ENCODE assay signal across 14 mouse cellular contexts in genomic region chr12:16798894-16799293, GRCm38 (mm10). TPM values are rescaled to one million over a fixed set of nuclear protein-coding genes. Genes with fewer than 3 reads are reported as not detected.
DNase-seq lines count a peak whose midpoint lies in the region; ATAC-seq and TF ChIP-seq lines count a peak whose summit lies in the region.
"Had no signal": no experiment of that assay in that cellular context is flagged by ENCODE, and none has a peak within 500 bp of the region (broad histone marks: within the 10 kb centered on the region; RNA-seq: fewer than 3 reads in every experiment).

No protein-coding gene starts in this region.

- no peak overlapping the region for H3K27ac ChIP-seq in hindbrain, embryonic 11.5 days (ENCODE audit: low read depth, low read length)
- H3K27ac ChIP-seq in hindbrain, embryonic 13.5 days, result no peak overlapping the region
- H3K27ac ChIP-seq in midbrain, embryonic 13.5 days, result no peak overlapping the region
- no peak overlapping the region for H3K27ac ChIP-seq in midbrain, embryonic 15.5 days
- H3K27ac ChIP-seq in intestine, postnatal 0 days (ENCODE audit: low read depth, low read length), result no peak overlapping the region

- H3K36me3 ChIP-seq in hindbrain, embryonic 11.5 days (ENCODE audit: control insufficient read depth, insufficient read depth, low read length), result no peaks in the 10 kb centered on the region
- no peaks in the 10 kb centered on the region for H3K36me3 ChIP-seq in hindbrain, embryonic 13.5 days
- H3K36me3 ChIP-seq in midbrain, embryonic 13.5 days, result no peaks in the 10 kb centered on the region
- no peaks in the 10 kb centered on the region for H3K36me3 ChIP-seq in midbrain, embryonic 15.5 days (replicated peaks)
- H3K36me3 ChIP-seq in intestine, postnatal 0 days (ENCODE audit: control insufficient read depth, insufficient read depth), result no peaks in the 10 kb centered on the region
- H3K36me3 ChIP-seq: G1E had no signal

- peak overlapping the region; percentile 88 for H3K4me2 ChIP-seq in hindbrain, embryonic 11.5 days (replicated peaks; ENCODE audit: low read depth, low read length)
- no peak overlapping the region for H3K4me2 ChIP-seq in hindbrain, embryonic 13.5 days
- 0 out of 2 replicates have a peak overlapping the region, but pooled peaks have one; percentile 92 for H3K4me2 ChIP-seq in midbrain, embryonic 13.5 days (replicated peaks)
- no peak overlapping the region for H3K4me2 ChIP-seq in midbrain, embryonic 15.5 days
- H3K4me2 ChIP-seq in intestine, postnatal 0 days (replicated peaks; ENCODE audit: low read depth), result peak overlapping the region; percentile 98; the same call in 1 of the 2 replicates

- peak overlapping the region; percentile 19; the same call in 1 of the 2 replicates for H3K9ac ChIP-seq in hindbrain, embryonic 11.5 days (ENCODE audit: low read depth, low read length)
- no peak overlapping the region for H3K9ac ChIP-seq in hindbrain, embryonic 13.5 days
- no peak overlapping the region for H3K9ac ChIP-seq in midbrain, embryonic 13.5 days (replicated peaks)
- no peak overlapping the region for H3K9ac ChIP-seq in midbrain, embryonic 15.5 days
- H3K9ac ChIP-seq in intestine, postnatal 0 days (ENCODE audit: low read depth, low read length), result 0 out of 2 replicates have a peak overlapping the region, but pooled peaks have one; percentile 3

- peak overlapping the region; percentile 74 for H3K4me3 ChIP-seq in hindbrain, embryonic 11.5 days (ENCODE audit: low read depth, low read length)
- no peak overlapping the region for H3K4me3 ChIP-seq in hindbrain, embryonic 13.5 days
- no peak overlapping the region for H3K4me3 ChIP-seq in midbrain, embryonic 13.5 days (replicated peaks)
- no peak overlapping the region for H3K4me3 ChIP-seq in midbrain, embryonic 15.5 days
- 0 out of 2 replicates have a peak overlapping the region, but pooled peaks have one; percentile 1 for H3K4me3 ChIP-seq in intestine, postnatal 0 days (ENCODE audit: low read depth, low read length)
- H3K4me3 ChIP-seq: erythroblast, embryonic 14.5 days had no signal

- WGBS in hindbrain, embryonic 11.5 days, result 23% methylated on average over 3 of the region's 3 CpGs
- WGBS in hindbrain, embryonic 13.5 days, result 39% methylated on average over 3 of the region's 3 CpGs
- WGBS in midbrain, embryonic 13.5 days, result 30% methylated on average over 3 of the region's 3 CpGs
- 34% methylated on average over 3 of the region's 3 CpGs for WGBS in midbrain, embryonic 15.5 days
- WGBS in intestine, postnatal 0 days, result 39% methylated on average over 3 of the region's 3 CpGs

- no peaks in the 10 kb centered on the region for H3K9me3 ChIP-seq in hindbrain, embryonic 11.5 days (ENCODE audit: control insufficient read depth, low read length)
- no peaks in the 10 kb centered on the region for H3K9me3 ChIP-seq in hindbrain, embryonic 13.5 days
- no peaks in the 10 kb centered on the region for H3K9me3 ChIP-seq in midbrain, embryonic 13.5 days
- H3K9me3 ChIP-seq in midbrain, embryonic 15.5 days, result no peaks in the 10 kb centered on the region
- no peaks in the 10 kb centered on the region for H3K9me3 ChIP-seq in intestine, postnatal 0 days (ENCODE audit: control insufficient read depth)
- H3K9me3 ChIP-seq: G1E had no signal

- ATAC-seq in hindbrain, embryonic 11.5 days (ENCODE audit: low FRiP score), result no peak
- no peak for ATAC-seq in hindbrain, embryonic 13.5 days (ENCODE audit: low FRiP score)
- no peak for ATAC-seq in midbrain, embryonic 13.5 days
- ATAC-seq in midbrain, embryonic 15.5 days (replicated peaks), result no peak
- ATAC-seq in intestine, postnatal 0 days, result no peak
- ATAC-seq: lung, postnatal 0 days had no signal

- peaks cover 6% of the 10 kb centered on the region; the same call in 1 of the 2 replicates for H3K4me1 ChIP-seq in hindbrain, embryonic 11.5 days (replicated peaks; ENCODE audit: control insufficient read depth, insufficient read depth, low read length)
- H3K4me1 ChIP-seq in hindbrain, embryonic 13.5 days (replicated peaks), result peaks cover 15% of the 10 kb centered on the region
- H3K4me1 ChIP-seq in midbrain, embryonic 13.5 days (replicated peaks), result peaks cover 29% of the 10 kb centered on the region
- peaks cover 8% of the 10 kb centered on the region for H3K4me1 ChIP-seq in midbrain, embryonic 15.5 days
- 0 out of 2 replicates have a peak, but pooled peaks cover 3% of the 10 kb centered on the region for H3K4me1 ChIP-seq in intestine, postnatal 0 days (replicated peaks; ENCODE audit: control insufficient read depth, insufficient read depth, low read length)

- TF ChIP-seq CTCF in intestine, postnatal 0 days (IDR thresholded peaks at IDR 0.05; ENCODE audit: low read depth), result no peak

- no peaks in the 10 kb centered on the region for H3K27me3 ChIP-seq in hindbrain, embryonic 11.5 days (ENCODE audit: control insufficient read depth, insufficient read depth, low read length)
- H3K27me3 ChIP-seq in hindbrain, embryonic 13.5 days, result 0 out of 2 replicates have a peak, but pooled peaks cover 3% of the 10 kb centered on the region
- H3K27me3 ChIP-seq in midbrain, embryonic 13.5 days, result 0 out of 2 replicates have a peak, but pooled peaks cover 3% of the 10 kb centered on the region
- 0 out of 2 replicates have a peak, but pooled peaks cover 3% of the 10 kb centered on the region for H3K27me3 ChIP-seq in midbrain, embryonic 15.5 days (replicated peaks)
- no peaks in the 10 kb centered on the region for H3K27me3 ChIP-seq in intestine, postnatal 0 days (replicated peaks; ENCODE audit: control insufficient read depth, insufficient read depth, low read length)

- DNase-seq in hindbrain, embryonic 11.5 days (ENCODE audit: low spot score), result peak; percentile 31
- DNase-seq in cerebellum, adult 9-10 months, result no peak
- no peak for DNase-seq in cerebellum, adult 9-11 months
- DNase-seq: cerebellum, postnatal 14 days; kidney, adult 11 months; layer of hippocampus, adult 9-11 months; right cerebral cortex, postnatal 14 days had no signal

RNA-seq across cellular contexts. Expression of gene Greb1, which starts 1.8 kb away (rescaled TPM):
- polyA plus RNA-seq in hindbrain, embryonic 11.5 days (2014; fragmentation: Nextera tagmentation; extraction: Ambion mirVana), result 8.8 and 11.2 TPM in 2 replicates
- 1.5 and 2.5 TPM in 2 replicates for polyA plus RNA-seq in hindbrain, embryonic 13.5 days (2015; fragmentation: Nextera tagmentation; extraction: Ambion mirVana)
- 2.7 and 3.1 TPM in 2 replicates for polyA plus RNA-seq in midbrain, embryonic 13.5 days (2015; fragmentation: Nextera tagmentation; extraction: Ambion mirVana)
- 1.4 and 1.7 TPM in 2 replicates for polyA plus RNA-seq in midbrain, embryonic 15.5 days (2015; fragmentation: Nextera tagmentation; extraction: Ambion mirVana)
- polyA plus RNA-seq in intestine, postnatal 0 days (2015; fragmentation: Nextera tagmentation; extraction: Ambion mirVana), result 2.5 and 3.4 TPM in 2 replicates
- polyA plus RNA-seq: erythroblast, embryonic 14.5 days; G1E had no signal

RNA-seq across cellular contexts. Expression of gene E2f6, which starts 11.9 kb away (rescaled TPM):
- polyA plus RNA-seq in hindbrain, embryonic 11.5 days (2014; fragmentation: Nextera tagmentation; extraction: Ambion mirVana), result 75.3 and 76.5 TPM in 2 replicates
- 35.5 and 37.5 TPM in 2 replicates for polyA plus RNA-seq in hindbrain, embryonic 13.5 days (2015; fragmentation: Nextera tagmentation; extraction: Ambion mirVana)
- 46.7 and 49.5 TPM in 2 replicates for polyA plus RNA-seq in midbrain, embryonic 13.5 days (2015; fragmentation: Nextera tagmentation; extraction: Ambion mirVana)
- 29.8 and 30.1 TPM in 2 replicates for polyA plus RNA-seq in midbrain, embryonic 15.5 days (2015; fragmentation: Nextera tagmentation; extraction: Ambion mirVana)
- polyA plus RNA-seq in intestine, postnatal 0 days (2015; fragmentation: Nextera tagmentation; extraction: Ambion mirVana), result 11.7 and 12.1 TPM in 2 replicates

Comparison
In these comparisons a context has a peak if more than half of its experiments do, and no peak if none do; other contexts are left out.
1. H3K4me2 ChIP-seq: peak in hindbrain, embryonic 11.5 days (single experiment), midbrain, embryonic 13.5 days (single experiment) and intestine, postnatal 0 days (single experiment); none in hindbrain, embryonic 13.5 days (single experiment) and midbrain, embryonic 15.5 days (single experiment).
2. H3K4me3 ChIP-seq: peak in hindbrain, embryonic 11.5 days (single experiment) and intestine, postnatal 0 days (single experiment); none in hindbrain, embryonic 13.5 days (single experiment), midbrain, embryonic 13.5 days (single experiment) and midbrain, embryonic 15.5 days (single experiment).
3. H3K9ac ChIP-seq: peak in hindbrain, embryonic 11.5 days (single experiment) and intestine, postnatal 0 days (single experiment); none in hindbrain, embryonic 13.5 days (single experiment), midbrain, embryonic 13.5 days (single experiment) and midbrain, embryonic 15.5 days (single experiment).